Mouse (Mus musculus) monocyte, adult 2 months (primary cell): Measurements from ENCODE around the gene Sacs.

Experiments
- DNase-seq, 2 experiments: peaks; one replicate each; pipeline ENCODE4 v3.0.0; 2022; ENCODE audit warnings: low spot score in 2 of 2, low read depth in 1 of 2

Gene Sacs

DNA sequence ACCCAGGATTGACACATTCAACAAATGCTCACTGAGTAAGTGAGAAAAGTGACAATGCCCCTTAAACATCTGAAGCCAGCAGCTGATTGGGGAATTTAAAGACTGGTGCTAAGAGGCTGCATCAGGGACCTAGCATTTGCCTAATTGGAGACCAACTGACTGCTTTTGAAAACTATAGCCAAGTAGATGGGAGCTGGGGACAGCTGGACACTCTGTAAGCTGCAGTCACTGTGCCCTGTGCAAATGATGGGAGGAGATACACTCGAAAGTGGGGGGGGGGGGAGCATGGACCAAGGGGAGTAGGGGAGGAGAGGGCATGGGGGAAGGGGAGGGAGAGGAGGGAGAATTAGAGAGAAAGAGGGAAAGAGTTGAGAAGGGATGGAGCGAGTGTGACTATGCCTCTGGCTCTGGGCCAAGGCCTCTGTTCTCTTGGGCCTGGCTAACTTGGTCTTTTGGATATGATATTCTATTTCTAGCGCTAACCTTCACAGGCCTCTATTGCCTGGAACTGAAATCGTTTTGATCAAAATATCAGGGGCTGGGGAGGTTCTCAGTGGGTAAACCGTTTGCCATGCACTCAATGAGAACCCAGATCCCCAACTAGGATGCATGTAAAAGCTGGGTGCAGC, 97.7 kb downstream of the Sacs start:
- no peak for DNase-seq

DNA sequence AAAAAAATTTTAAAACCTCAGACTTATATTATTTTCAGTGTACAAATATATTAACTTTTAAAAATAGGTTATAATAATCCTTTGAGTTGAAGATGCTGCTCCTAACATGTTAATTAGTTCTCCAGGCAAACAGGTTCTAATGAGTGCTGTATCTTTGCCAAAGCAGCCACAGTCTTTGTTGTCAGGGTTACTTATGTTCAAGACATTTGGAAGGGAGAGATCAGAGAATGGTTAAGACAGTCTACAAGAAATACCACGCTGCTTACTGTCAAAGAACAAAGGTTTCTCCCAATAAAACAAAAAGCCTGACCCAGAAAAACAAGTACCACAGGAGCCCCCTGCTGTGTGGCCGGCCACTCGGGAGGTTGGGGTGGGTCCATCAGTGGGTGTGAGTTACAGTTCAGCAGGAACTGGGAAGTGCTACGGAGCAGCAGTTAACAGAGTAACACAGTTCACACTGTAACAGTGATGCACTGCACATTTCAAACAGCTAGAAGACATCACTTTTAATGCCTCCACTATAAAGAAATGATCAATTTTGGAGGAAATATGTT, 98.9 kb downstream of the Sacs start:
- DNase-seq = no peak

DNA sequence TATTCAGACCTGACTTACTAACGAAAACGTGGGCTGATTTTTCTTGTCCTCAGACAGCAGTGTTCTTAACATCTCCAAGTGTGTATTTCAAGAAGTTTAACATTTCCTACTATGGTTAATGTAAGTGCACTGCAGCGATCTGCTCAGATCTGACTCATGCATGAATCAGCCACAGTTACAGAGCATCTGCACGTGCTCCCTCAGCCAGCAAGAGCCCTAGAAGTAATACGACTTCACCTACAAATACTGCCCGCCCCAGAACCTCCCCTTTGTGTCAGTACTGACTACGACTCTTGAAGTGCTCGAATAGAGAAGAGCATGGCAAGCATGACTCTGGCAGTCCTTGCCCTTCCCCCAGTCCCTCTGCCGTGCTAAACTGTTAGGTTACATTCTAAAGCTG, 100.5 kb downstream of the Sacs start:
- DNase-seq = no peak

DNA sequence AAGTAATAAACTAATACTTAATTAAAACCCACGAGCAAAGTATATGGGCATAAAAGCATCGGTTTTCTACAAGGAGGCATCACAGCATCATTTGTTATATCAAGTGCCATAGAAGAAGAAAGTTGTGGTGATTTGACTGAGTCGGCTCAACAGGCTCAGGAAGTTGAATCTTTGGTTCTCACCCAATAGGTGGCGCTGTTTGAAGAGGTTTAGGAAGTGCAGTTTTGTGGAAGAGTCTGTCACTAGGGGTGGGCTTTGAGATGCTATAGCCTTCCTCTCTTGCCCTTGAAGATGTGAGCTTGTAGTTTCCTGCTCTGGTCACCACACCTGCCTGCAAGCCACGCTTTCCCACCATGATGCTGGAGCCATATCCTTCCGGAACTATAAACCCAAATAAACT, 104.4 kb downstream of the Sacs start:
- no peak for DNase-seq

DNA sequence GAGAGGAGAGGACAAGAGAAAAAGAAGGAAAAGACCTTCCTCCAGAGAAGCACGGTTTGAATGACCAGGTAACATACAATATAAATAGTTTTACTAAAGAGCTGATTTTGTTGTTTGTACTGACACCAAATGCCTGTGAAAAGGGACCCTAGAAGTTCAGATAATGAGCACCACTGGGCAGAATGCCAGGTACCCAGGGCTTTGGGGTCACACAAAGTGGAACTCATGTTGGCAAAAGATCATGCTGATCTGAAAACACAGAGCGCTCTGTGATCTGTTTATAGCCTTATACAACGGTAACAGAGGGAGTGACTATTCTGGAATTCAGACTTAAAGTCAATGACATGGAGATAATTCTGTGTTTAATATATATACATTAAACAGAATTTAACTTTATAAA, 108.2 kb downstream of the Sacs start:
- no peak for DNase-seq

DNA sequence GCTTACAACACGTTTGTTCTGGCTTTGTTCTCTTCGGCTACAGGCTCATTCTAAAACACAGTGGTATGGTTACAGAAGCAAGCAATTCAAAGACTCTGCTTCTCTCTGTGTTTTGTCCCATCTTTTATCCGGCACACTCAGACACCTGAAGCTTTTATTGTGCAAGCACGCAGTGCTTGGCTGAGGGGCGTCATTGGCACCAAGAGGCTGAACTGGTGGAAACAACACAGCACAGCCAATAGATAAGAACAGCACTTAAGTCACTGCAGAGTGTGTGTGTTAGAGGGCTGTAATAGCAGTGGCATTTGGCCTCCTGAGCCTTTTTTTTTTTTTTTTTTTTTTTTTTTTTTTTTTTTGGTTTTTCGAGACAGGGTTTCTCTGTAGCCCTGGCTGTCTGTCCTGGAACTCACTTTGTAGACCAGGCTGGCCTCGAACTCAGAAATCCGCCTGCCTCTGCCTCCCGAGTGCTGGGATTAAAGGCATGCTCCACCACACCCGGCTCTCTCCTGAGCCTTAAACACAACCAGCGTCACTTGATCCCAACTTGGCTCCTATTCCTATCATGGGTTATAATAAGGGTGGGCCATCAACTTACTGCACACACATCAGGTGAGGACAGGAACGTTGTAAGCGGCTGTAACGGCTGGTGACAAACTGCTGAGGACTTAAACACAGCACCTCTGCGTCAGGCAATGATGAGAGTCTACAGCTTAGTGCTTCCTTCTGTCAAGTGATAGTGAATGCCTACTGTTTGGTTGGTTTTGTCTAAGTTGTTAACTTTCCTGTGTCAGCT, 114.5 kb downstream of the Sacs start:
- DNase-seq = no peak

DNA sequence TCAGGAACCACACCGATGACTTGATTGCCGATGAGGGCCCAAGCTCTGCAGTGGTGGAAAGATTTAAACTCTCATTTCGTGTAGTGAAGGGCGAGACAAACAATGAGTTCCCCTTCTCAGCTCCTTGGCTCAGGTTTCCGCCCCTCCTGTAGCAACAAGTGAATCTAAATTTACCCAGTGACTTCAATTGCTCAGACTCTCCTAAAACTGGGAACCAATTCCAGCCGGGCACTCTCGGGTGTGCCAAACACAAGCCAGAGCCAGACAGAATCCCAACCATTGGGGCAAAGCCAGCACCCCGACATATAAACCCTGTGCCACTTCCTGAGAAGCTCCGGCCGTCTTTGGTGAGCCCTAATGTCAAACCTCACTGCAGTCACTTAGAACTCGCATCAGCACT, 120.1 kb downstream of the Sacs start, which contains the start of gene Sgcg:
Gene Sgcg (minus strand): TSS at position 139 of the 400 bp plus-strand sequence.
- DNase-seq = no peak

DNA sequence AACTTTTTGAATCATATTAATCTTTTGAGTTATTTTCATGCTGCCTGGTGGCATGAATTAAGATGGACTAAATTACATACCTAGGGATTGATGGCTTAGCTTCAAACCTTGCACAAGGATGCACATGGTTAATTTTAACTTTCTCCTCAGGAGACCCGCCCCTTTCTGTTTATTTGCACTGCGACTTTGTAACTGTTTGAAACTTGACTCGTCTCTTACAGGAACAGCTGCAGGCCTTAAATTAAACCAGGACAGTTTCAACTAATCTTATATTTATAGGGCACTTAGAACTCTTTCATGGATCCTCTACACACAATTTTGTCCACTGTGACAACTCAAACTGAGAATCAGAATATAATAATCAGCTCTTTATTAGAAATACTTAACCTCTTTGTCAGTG, 120.8 kb downstream of the Sacs start:
- no peak for DNase-seq

DNA sequence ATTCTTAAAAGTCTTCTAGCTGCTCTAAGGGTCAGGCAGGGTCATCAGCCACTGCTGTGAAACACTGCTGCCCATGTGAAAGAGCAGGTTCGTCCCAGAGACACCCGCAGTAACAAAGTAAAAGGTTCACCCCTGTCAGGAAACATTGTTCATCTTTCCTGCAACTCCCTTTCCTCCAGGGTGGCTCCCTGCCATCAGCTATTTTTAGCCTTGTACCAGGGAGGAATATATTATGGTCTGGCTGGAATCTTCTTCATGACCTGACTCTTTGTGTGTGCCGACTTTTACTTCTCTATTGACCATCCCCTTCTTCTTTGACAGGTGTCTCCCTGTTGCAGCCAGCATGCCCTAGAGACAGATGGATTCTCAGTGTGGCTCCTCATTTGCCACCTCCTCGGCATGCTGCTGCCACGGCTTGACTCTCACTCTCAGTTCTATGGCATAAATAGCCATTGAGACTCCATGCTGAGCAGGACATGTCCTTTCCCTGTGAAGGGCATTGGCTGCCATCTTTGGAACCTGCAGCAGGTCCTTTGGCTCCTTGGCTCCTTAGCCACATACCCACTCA, 129.7 kb downstream of the Sacs start:
- DNase-seq = no peak

DNA sequence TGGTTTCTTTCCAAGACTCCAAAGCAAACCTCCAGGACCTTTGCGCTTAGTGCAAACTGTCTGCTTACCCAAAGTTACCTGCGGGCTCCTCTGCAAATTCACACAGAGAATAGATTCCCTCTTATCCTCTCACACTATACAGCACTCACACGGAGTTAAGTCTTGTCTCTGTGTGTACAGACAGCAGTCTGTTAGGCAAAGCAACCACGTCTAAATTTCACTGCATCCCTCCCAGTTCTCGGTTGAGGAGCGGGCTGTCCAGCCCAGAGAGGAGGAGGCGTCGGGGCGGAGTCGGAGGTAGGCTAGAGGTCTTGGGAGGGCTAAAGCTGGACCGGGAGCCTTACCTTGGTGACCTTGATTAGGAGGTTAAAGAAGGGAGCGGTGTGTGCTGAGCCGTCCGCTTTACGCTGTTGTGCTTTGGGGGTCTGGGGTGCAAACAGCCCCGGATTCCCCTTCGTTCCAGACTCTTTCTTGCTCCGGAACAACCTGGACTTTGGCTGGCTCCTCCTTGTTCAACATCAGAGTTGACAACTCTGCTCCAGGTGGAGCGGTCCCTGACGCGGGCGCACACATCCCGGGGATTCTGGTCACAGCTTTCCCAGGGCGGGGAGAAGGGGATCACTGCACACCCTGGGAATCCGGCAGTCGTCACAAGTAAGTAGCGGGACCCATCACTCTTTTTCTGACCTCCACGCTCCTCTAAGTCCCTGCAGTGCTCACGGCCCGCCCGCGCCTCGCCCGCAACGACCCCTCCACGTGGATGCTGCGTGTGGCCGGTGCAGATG, 136.3 kb downstream of the Sacs start:
- DNase-seq = no peak

DNA sequence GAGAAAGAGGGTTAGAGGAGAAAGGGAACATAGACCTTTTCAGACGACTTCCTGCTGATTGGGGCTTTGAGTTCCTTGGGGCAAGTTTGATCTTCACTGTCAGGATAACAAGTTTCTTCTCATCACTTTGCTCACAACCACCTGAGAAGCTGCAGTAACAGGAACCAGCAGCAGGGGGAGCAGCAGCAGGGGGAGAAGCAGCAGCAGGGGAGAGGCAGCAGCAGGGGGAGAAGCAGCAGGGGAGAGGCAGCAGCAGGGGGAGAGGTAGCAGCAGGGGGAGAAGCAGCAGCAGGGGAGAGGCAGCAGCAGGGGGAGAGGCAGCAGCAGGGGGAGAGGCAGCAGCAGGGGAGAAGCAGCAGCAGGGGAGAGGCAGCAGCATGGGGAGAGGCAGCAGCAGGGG, 139.0 kb downstream of the Sacs start:
- DNase-seq = no peak

DNA sequence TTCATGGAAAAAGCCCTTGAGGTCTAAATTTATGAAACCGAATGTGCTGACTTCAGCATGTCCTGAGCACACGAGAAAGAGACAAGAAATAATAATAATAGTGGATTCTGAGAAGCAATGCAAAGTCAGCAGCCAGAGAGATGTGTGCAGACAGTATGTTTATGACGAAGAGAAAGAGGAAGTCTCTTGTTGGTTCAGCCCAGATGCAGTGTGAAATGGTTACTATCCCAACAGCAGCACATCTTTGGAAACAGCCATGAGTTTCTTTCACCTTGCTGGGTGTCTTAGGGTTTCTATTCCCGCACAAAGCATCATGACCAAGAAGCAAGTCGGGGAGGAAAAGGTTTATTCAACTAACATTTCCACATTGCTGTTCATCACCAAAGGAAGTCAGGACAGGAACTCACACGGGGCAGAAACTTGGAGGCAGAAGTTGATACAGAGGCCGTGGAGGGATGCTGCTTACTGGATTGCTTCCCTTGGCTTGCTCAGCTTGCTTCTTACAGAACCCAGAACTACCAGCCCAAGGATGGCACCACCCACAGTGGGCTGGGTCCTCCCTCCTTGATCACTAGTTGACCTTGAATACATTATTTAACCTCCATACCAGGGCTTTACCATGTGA, 140.5 kb downstream of the Sacs start:
- peak in 1 of 2 experiments; percentile 21 for DNase-seq

DNA sequence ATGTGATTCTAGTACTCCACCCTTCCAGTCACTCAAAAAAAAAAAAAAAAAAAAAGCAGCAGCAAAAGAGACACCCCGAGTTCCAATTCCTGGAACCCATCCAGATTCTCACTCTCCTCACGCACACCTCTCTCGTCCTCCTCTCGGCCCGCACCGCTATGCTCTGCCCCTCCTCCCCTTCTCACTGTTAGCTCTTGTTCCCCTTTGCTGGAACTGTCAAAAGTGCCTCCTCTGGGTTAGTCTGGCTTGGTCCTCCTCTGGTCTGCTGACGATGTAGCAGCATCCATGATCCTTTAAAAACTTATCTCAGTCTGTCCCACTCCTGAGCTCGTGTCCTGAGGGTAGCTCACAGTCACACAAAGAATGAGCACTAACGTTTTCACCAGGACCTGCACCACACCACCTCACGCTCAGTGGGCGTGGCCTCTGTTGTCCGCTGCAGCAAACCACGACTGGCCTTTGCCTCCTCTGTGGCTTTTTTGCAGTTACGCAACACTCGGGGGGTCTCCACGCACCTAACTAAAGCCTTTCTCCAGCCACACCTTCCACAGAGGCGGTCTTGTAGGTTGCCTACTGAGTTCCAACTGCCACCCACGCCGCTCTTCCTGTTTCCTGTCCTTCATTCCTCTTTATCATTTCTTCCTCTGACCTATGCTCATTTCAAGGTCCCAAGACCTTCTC, 150.5 kb downstream of the Sacs start:
- DNase-seq = no peak
